Mouse (Mus musculus) hindlimb bud, embryonic 11.5 days (tissue): ENCODE data around the gene Gpx8.
"Not testable (repeated sequence)": the region's sequence is repeated elsewhere in the genome, so short reads cannot be mapped to it uniquely, and the experiment has no call there.

Source experiments
- DNase-seq: peaks from one replicate; pipeline ENCODE4 v3.0.0-alpha.2; 2012; ENCODE audit warnings: low read depth, low spot score; ENCODE audit errors: extremely low spot score

Gene Gpx8

DNA sequence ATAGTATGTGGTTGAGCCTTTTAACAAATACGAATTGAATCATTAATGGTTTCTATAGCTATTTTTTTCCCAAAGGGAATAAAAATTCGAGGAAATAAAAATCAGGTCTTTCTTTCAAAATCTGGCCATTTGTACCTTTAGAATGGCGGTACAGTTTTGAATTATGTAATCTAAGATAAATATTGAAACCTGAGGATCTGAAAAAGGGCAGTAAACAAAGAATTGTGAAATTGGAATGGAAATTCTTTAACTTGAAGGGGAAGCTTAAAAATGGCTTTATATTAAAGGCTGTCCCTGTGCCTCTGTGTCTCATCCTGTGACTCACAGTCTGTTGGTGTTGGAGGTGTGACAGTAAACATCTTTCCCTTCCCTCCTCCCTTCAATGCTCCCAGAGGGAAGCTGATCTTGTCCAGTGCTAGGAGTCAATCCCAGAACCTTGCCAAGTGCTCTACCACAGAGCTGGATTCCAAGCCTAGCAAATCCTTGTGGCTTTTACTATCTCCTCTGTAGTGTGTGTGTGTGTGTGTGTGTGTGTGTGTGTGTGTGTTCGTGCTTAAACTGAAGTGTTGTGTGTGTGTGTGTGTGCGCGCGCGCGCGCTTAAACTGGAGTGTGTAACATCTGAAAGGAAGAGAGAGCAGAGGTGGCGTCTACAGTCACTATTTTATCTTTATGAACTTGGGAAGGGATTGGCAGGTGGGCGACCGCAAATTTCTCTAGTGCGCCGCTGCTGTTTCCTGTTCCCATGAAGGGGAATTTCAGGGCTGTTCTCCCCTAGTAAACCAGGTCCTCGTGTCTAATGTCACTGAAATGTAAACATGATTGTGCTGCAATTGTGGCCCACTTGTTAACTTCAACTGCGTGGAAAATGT, 22.7 kb downstream of the Gpx8 start:
- no peak for DNase-seq

DNA sequence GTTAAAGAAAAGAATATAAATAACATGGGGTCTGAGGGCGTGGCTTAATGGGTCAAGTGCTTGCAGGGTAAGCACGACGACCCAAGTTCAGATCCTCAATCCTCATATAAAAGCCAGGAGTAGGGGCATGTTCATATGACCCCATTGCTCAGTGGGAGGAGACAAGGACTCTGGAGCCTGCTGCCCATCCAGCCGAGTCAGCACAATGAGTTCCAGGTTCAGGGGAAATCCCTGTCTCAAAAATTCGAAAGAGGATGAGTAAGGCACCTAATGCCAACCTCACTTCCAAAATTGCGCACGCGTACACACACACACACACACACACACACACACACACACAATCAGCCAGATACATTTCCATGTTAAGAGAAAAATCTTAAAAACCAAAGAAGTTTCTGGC, 23.7 kb downstream of the Gpx8 start:
- no peak for DNase-seq

DNA sequence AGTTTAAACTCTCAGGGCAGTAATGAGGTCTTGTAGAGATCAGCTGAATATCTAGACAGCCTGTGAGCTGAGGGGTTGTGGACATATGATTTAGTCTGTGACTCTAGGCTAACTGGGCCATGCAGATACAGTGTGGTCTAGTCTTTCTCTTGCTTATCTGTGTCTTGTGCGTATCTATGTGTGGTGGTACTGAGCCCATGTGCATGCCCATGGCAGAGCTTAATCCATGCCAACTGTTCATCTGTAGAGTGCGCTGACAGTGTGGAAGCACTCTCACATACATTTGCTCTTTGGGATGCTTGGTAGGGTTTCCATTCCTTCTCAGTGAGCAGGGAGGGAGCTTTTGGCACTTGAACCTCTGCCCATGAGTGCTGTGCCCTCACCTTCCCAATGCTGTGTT, 24.7 kb downstream of the Gpx8 start:
- DNase-seq = no peak

DNA sequence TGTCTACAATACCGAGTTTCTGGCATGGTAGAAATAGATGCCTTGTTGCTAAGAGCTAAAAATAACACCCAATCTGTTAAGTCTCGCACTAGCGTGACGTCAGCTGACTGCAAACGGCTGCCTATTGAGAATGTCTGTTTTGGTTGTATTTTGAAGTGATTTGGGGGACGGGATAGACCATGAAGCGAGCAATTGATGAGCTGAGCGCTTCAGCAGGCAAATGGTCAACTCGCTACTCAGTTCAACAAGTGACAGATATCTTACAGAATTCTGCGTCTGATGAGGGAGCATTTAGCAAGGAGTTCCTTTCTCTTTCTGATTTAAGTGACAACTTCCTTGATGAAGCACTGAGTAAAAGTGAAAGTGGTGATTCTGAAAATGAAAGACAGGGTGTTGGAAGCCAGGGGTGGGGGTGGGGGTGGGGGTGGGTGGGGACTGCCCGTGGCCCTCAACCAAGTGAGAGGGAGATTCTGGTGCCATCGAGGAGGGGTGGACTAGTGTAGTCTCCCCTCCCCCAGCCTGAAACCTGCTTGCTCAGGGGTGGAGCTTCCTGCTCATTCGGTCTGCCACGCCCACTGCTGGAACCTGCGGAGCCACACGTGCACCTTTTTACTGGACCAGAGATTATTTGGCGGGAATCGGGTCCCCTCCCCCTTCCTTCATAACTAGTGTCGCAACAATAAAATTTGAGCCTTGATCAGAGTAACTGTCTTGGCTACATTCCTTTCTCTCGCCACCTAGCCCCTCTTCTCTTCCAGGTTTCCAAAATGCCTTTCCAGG, 32.8 kb downstream of the Gpx8 start:
- DNase-seq = not testable (repeated sequence)

DNA sequence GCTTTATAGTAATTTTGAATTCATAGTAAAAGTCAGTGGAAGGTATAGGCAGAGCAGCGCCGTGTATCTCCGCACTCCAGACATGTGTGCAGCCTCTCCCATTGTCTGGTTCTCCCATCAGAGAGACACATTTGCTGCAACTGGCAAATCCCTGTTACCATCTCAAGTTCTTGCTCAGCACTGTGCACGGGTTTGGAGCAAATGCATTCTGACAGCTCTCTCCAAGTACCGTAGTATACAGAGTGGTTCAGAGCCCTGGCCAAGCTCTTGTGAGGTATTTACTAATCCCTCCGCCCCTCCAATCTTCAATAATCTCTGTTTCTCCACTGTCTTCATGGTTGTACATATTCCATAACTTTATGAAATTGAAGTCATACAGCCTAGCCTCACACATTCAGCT, 33.5 kb downstream of the Gpx8 start:
- no peak for DNase-seq

DNA sequence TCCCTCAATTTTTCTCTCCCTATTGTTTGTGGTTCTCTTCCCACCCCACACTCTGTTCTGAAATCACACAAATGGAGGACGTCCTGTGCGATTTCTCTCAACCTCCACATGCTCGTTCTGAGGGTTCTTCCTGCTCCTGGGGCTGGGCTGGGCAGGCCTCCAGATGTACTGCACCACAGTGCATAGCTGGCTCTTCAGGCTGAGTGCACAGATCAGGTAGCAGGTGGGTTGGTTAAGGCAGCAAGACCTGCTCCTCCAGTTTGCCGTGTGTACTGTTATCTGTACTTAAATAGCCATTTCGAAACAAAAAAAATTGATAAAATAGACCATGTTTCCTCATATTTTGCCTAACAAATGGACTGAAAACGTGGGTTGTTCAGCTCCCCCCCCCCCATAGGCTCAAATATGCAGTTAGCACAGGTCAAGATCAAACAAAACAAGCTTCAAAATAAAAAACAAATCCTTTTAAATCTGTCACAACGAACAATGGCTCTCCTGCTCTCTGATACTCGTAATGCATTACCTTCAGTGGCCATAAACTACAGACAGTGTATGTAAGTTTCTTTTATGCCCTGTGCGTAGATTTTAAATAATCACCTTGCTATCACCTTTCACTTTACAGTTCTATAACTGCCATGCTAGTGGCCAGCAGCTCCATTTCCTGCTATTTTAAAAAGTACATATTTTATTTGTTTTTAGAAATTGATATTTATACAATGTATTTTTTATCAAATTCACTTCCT, 45.5 kb downstream of the Gpx8 start:
- no peak for DNase-seq

DNA sequence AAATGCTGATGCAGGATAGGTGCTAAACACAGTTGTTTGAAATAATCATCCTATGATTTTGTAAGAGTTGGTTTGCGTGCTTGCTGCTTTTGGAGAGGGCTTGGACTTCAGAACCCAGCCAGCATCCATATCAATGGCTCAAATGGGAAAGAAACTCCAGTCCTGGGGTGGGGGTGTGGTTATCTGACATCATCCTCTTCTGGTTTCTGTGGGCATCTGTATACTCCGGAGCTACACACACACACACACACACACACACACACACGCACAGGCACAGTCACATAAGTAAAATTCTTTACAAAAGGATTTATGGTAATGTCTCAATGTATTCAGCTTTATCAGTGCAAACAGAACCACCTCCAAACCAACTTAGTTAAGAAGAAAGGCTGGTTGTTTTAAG, 46.1 kb downstream of the Gpx8 start:
- no peak for DNase-seq

DNA sequence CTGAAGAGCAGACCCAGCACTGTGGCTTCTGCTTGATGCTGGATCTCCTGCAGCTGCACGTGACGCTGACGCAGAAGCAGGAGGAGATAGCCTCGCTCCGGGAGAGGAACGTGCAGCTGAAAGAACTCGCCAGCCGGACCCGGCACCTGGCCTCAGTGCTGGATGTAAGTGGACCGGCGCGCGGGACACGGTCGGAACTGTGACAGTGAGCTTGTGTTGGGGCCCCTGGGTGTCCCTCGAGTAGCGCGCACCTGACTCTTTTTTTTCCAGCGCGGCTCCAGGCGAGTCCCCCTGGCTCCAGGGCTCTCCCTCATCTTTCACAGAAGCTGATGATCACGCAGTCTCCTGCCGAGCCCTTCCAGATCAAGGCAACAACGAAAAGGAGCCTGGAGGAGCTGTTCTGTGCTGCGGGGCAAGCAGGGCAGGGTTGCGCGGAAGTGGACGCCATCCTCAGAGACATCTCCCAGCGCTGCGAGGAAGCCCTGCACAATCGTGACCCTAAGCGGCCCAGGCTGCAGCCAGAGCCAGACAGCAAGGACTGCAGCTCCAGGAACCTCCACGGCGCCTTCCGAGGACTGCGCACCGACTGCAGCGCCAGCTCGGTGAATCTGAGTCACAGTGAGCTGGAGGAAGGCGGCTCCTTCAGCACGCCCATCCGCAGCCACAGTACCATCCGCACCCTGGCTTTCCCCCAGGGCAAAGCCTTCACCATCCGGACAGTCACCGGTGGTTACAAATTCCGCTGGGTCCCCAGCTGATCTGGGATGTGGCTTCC, 47.6 kb downstream of the Gpx8 start:
- DNase-seq = no peak

DNA sequence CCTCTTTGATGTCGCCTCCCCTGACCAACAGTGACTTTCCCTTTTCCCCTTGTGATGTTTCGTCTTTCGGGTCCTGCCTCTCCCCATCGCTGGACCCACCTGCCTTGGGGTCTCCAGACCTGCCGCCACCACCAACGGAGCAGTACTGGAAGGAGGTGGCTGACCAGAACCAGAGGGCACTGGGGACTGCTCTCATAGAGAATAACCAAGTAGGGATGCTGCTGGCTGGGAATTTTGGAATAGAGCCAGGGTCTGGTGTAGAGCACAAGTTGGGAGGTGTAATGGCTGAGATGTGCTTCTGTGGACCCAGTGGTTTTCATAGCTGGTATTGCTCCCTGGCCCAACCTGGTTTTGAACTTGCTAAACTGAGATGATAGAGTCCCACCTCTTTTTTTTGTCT, 48.8 kb downstream of the Gpx8 start:
- DNase-seq = no peak

DNA sequence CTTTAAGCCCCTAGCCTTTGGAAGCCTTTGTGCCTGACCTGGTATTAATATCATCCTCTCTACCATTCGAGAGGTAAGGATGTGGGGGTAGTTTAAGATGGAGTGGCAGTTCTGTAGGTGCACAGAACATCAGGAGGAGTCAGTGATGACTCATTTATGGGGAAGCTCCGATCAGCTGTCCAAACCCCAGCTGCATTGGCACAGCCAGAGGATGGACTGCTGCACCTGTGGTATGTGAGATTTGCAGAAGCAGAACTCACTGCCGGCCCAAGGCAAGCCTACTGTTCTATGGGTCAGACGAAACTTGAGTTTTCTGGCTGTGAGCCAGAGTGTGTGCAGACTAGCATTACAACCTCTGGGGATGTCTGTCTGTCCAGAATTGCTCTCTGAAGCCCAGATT, 49.8 kb downstream of the Gpx8 start:
- DNase-seq = no peak

DNA sequence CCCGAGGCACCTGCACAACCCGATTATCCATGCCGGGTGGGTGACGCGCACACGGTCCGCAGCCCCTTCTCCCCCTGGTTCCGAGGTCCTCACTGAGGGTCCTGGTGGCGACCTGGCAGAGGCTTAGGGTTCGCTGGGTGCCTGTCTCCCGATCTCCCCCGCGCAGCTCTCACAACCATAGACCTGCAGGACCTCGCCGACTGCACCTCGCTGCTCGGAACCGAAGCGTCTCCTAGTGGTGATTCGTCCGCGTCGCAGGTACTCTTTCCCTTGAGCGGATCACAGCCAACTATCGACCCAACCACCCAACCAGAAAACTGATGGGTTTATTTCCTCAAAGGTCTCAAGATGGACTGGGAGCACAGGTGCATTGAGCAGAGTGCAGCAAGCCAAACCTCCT, 52.0 kb downstream of the Gpx8 start:
- DNase-seq = no peak

DNA sequence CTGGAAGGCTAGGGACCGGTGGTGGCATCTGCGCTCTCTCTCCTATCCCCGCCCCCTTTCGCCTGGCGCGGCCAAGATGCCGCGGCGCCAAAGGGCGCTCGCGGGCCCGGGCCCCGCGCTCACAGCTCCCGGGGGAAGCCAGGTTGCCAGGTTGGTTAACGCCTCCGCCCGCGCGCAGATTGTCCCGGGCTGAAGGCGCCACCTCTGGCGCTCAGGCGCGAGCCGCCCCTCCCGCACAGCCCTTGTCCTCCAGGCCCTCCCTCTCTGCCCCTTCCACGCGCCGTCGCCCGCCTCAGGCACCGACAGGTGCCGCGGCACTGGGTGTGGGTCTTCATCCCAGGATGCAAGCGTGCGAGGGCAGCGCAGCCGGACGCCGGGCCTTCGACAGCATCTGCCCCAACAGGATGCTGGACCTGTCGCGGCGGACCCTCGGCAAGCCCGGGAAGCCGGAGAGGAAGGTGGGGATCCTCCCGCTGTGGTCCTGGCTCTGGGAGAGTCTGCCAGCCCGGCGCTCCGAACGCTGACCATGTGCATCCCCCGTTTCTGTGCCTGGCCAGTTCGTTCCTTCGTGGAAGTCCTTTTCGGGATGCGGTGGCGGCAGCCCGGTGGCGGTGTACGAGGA, 52.6 kb downstream of the Gpx8 start, which contains the start of gene Mcidas:
Gene Mcidas, plus strand, starts transcription at position 315 of the 622 bp plus-strand sequence.
- DNase-seq = no peak
